Mouse (Mus musculus) midbrain, embryonic 15.5 days (tissue): Measurements from ENCODE around the gene Nhlh1. TPM values are rescaled to one million over a fixed set of nuclear protein-coding genes. Genes with fewer than 3 reads are reported as not detected.

Experiments
- ATAC-seq: fragments of 200-750 bp; cut with Nextera tagmentation; replicated peaks from 2 replicates; pipeline ENCODE4 v1.8.0; 2017; ENCODE audit warnings: moderate TSS enrichment
- H3K27ac ChIP-seq: fragments of 300-500 bp; sonication (generic); 2 replicates; pipeline ENCODE4 v1.5.1; 2015; ENCODE audit warnings: mild to moderate bottlenecking, inconsistent platforms
- H3K27me3 ChIP-seq: fragments of 300-500 bp; sonication (generic); replicated peaks from 2 replicates; pipeline ENCODE4 v1.6.1; 2015; ENCODE audit warnings: inconsistent platforms
- H3K36me3 ChIP-seq: fragments of 300-500 bp; sonication (generic); replicated peaks from 2 replicates; pipeline ENCODE4 v1.6.1; 2015; ENCODE audit warnings: inconsistent platforms
- H3K4me1 ChIP-seq: fragments of 300-500 bp; sonication (generic); 2 replicates; pipeline ENCODE4 v1.6.1; 2015; ENCODE audit warnings: inconsistent platforms
- H3K4me2 ChIP-seq: fragments of 300-500 bp; sonication (generic); 2 replicates; pipeline ENCODE4 v1.6.1; 2015; ENCODE audit warnings: inconsistent platforms, mild to moderate bottlenecking, moderate library complexity
- H3K4me3 ChIP-seq: fragments of 300-500 bp; sonication (generic); 2 replicates; pipeline ENCODE4 v1.5.1; 2015; ENCODE audit warnings: mild to moderate bottlenecking, inconsistent platforms
- H3K9ac ChIP-seq: fragments of 300-500 bp; sonication (generic); 2 replicates; pipeline ENCODE4 v1.6.1; 2015; ENCODE audit warnings: mild to moderate bottlenecking, inconsistent platforms
- H3K9me3 ChIP-seq: fragments of 300-500 bp; sonication (generic); 2 replicates; pipeline ENCODE4 v1.6.1; 2016; ENCODE audit warnings: inconsistent platforms
- WGBS: fragments of 180-500 bp; shearing (Covaris S2); methylation state at CpG from one replicate; pipeline ENCODE4 v1.1.7; 2015; ENCODE audit warnings: mixed read lengths; 5-methylcytosine and 5-hydroxymethylcytosine counted together
- polyA plus RNA-seq: library from polyadenylated mRNA; unstranded; fragments of >200 nt; fragmentation: Nextera tagmentation; extraction: Ambion mirVana; gene quantifications from 2 replicates; pipeline ENCODE4 v1.2.1, GENCODE M21; 2015

Gene Nhlh1
- polyA plus RNA-seq, 1 experiment from 2014 or later: 2.0 TPM

GRCm38 (mm10) chr1:172049131-172049782 is 8.1 kb downstream of the Nhlh1 start:
- H3K27me3 ChIP-seq: no peaks in the 10 kb centered on the region
- no peaks in the 10 kb centered on the region for H3K9me3 ChIP-seq
- no peak overlapping the region for H3K9ac ChIP-seq
- H3K4me1 ChIP-seq: peaks cover 37% of the 10 kb centered on the region
- H3K4me2 ChIP-seq: peak overlapping the region; percentile 24
- H3K27ac ChIP-seq: peak overlapping the region; percentile 81
- ATAC-seq: peak; percentile 46
- no peak overlapping the region for H3K4me3 ChIP-seq
- no peaks in the 10 kb centered on the region for H3K36me3 ChIP-seq
- WGBS: 10% methylated on average over 13 of the region's 13 CpGs

GRCm38 (mm10) chr1:172048241-172048734 is 9.1 kb downstream of the Nhlh1 start:
- Histone ChIP-seq H3K9ac (no peak overlapping the region), H3K36me3 (no peaks in the 10 kb centered on the region), H3K4me3 (no peak overlapping the region), H3K27me3 (no peaks in the 10 kb centered on the region), H3K9me3 (no peaks in the 10 kb centered on the region), H3K27ac (peak overlapping the region; percentile 81), H3K4me2 (peak overlapping the region; percentile 20), H3K4me1 (peaks cover 27% of the 10 kb centered on the region)
- 12% methylated on average over 6 of the region's 6 CpGs for WGBS
- ATAC-seq: peak; percentile 73

GRCm38 (mm10) chr1:172046938-172047337 is 10.4 kb downstream of the Nhlh1 start:
- no peaks in the 10 kb centered on the region for H3K36me3 ChIP-seq
- peaks cover 22% of the 10 kb centered on the region for H3K4me1 ChIP-seq
- H3K4me3 ChIP-seq: no peak overlapping the region
- H3K27ac ChIP-seq: no peak overlapping the region
- H3K27me3 ChIP-seq: no peaks in the 10 kb centered on the region
- H3K9ac ChIP-seq: no peak overlapping the region
- 5% methylated on average over 5 of the region's 5 CpGs for WGBS
- H3K9me3 ChIP-seq: no peaks in the 10 kb centered on the region
- no peak; the same call in 1 of the 2 replicates for ATAC-seq
- no peak overlapping the region for H3K4me2 ChIP-seq

- no peak overlapping the region for H3K9ac ChIP-seq
- no peak overlapping the region for H3K4me2 ChIP-seq
- H3K9me3 ChIP-seq: no peaks in the 10 kb centered on the region
- H3K27ac ChIP-seq: no peak overlapping the region
- 74% methylated on average over 8 of the region's 8 CpGs for WGBS
- H3K36me3 ChIP-seq: no peaks in the 10 kb centered on the region
- H3K4me1 ChIP-seq: peaks cover 22% of the 10 kb centered on the region
- ATAC-seq: 0 out of 2 replicates have a peak, but pooled peaks have one; percentile 18
- no peak overlapping the region for H3K4me3 ChIP-seq
- no peaks in the 10 kb centered on the region for H3K27me3 ChIP-seq
These were observed 11.0 kb downstream of the Nhlh1 start for GRCm38 (mm10) chr1:172046410-172046809.

GRCm38 (mm10) chr1:172029914-172030313 is 27.5 kb downstream of the Nhlh1 start:
- Histone ChIP-seq H3K9me3 (no peaks in the 10 kb centered on the region), H3K4me3 (no peak overlapping the region), H3K9ac (no peak overlapping the region), H3K4me2 (no peak overlapping the region), H3K36me3 (no peaks in the 10 kb centered on the region), H3K27me3 (no peaks in the 10 kb centered on the region), H3K4me1 (peaks cover 26% of the 10 kb centered on the region), H3K27ac (no peak overlapping the region)
- no peak for ATAC-seq
- WGBS: 86% methylated on average over 2 of the region's 2 CpGs

- no peaks in the 10 kb centered on the region for H3K27me3 ChIP-seq
- H3K36me3 ChIP-seq: no peaks in the 10 kb centered on the region
- peak within 1 kb of the TSS; percentile 99 for H3K4me3 ChIP-seq
- no peak for ATAC-seq
- H3K4me1 ChIP-seq: peaks cover 39% of the 10 kb centered on the region
- 25% methylated on average over 21 of the region's 21 CpGs for WGBS
- H3K27ac ChIP-seq: peak within 1 kb of the TSS; percentile 99
- no peaks in the 10 kb centered on the region for H3K9me3 ChIP-seq
- H3K4me2 ChIP-seq: peak within 1 kb of the TSS; percentile 87
- peak within 1 kb of the TSS; percentile 95 for H3K9ac ChIP-seq
These were observed 28.7 kb downstream of the Nhlh1 start, which contains the start of gene Vangl2 for GRCm38 (mm10) chr1:172028394-172029275. Gene Vangl2 (minus strand): TSS chr1:172028444.

- WGBS: 3% methylated on average over 10 of the region's 10 CpGs
- Histone ChIP-seq H3K27ac (peak overlapping the region; percentile 99), H3K9ac (peak overlapping the region; percentile 95), H3K4me3 (peak overlapping the region; percentile 99), H3K27me3 (no peaks in the 10 kb centered on the region), H3K4me2 (peak overlapping the region; percentile 87), H3K9me3 (no peaks in the 10 kb centered on the region), H3K4me1 (peaks cover 46% of the 10 kb centered on the region), H3K36me3 (no peaks in the 10 kb centered on the region)
- peak; percentile 34; the same call in 1 of the 2 replicates for ATAC-seq
These were observed 29.6 kb downstream of the Nhlh1 start for GRCm38 (mm10) chr1:172027809-172028102.

GRCm38 (mm10) chr1:172027010-172027808 is 30.2 kb downstream of the Nhlh1 start:
- H3K9ac ChIP-seq: peak overlapping the region; percentile 95
- ATAC-seq: peak; percentile 88
- H3K27me3 ChIP-seq: no peaks in the 10 kb centered on the region
- peaks cover 51% of the 10 kb centered on the region for H3K4me1 ChIP-seq
- peak overlapping the region; percentile 87 for H3K4me2 ChIP-seq
- WGBS: under 1% methylated on average over 52 of the region's 54 CpGs
- peak overlapping the region; percentile 99 for H3K4me3 ChIP-seq
- peak overlapping the region; percentile 99 for H3K27ac ChIP-seq
- H3K9me3 ChIP-seq: no peaks in the 10 kb centered on the region
- H3K36me3 ChIP-seq: no peaks in the 10 kb centered on the region

- H3K27me3 ChIP-seq: no peaks in the 10 kb centered on the region
- peak; percentile 82 for ATAC-seq
- 1% methylated on average over 23 of the region's 23 CpGs for WGBS
- no peaks in the 10 kb centered on the region for H3K36me3 ChIP-seq
- peak overlapping the region; percentile 99 for H3K27ac ChIP-seq
- H3K4me3 ChIP-seq: peak overlapping the region; percentile 99
- H3K4me2 ChIP-seq: peak overlapping the region; percentile 87
- peak overlapping the region; percentile 95 for H3K9ac ChIP-seq
- no peaks in the 10 kb centered on the region for H3K9me3 ChIP-seq
- peaks cover 60% of the 10 kb centered on the region for H3K4me1 ChIP-seq
These were observed 31.0 kb downstream of the Nhlh1 start for GRCm38 (mm10) chr1:172026201-172026901.

- H3K9ac ChIP-seq: peak overlapping the region; percentile 95
- ATAC-seq: 0 out of 2 replicates have a peak, but pooled peaks have one; percentile 0
- no peaks in the 10 kb centered on the region for H3K9me3 ChIP-seq
- H3K4me1 ChIP-seq: peaks cover 67% of the 10 kb centered on the region
- WGBS: 10% methylated on average over 8 of the region's 8 CpGs
- peak overlapping the region; percentile 99 for H3K4me3 ChIP-seq
- H3K27ac ChIP-seq: peak overlapping the region; percentile 99
- no peaks in the 10 kb centered on the region for H3K27me3 ChIP-seq
- peak overlapping the region; percentile 87 for H3K4me2 ChIP-seq
- H3K36me3 ChIP-seq: no peaks in the 10 kb centered on the region
These were observed 32.0 kb downstream of the Nhlh1 start for GRCm38 (mm10) chr1:172025201-172025904.
